In the genomic region with DNA sequence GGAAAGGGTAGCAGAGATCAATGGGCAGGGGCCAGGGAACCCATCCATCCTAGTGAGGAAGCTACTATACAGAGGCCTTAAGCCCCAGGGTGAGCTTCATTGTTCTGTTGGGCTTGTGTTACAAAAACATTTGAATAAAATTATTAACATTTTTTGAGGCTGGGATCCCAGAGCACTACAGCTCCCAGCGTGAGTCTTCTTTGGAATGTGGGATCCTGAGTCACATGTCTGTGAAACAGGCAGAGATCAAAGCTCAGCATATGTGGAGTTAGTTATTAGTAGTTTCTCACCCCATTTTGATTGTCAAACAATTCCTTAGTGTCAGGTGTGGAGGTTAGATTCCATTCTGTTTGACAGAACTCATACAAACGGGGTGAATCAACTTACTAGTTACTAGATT, we compare ENCODE assay signal across 25 mouse cellular contexts.
A peak's percentile ranks its signal among the peaks of the same experiment; 100 is the strongest.
DNase-seq lines count a peak whose midpoint lies in the region; ATAC-seq lines count a peak whose summit lies in the region.
"Had no signal": no experiment of that assay in that cellular context is flagged by ENCODE, and none has a peak within 500 bp of the region (broad histone marks: within the 10 kb centered on the region; RNA-seq: fewer than 3 reads in every experiment).

No protein-coding gene starts in this region.

- DNase-seq in heart, embryonic 10.5 days (ENCODE audit: low spot score), result peak; percentile 31
- DNase-seq in heart, postnatal 4 days, result no peak
- peak; percentile 7 to 15 for DNase-seq in kidney, adult 8-10 months
- no peak for DNase-seq in kidney, postnatal 36 days
- peak; percentile 55 for DNase-seq in Muller cell, postnatal 12 days (ENCODE audit: inconsistent ontology term)
- DNase-seq in R1 (ENCODE audit: low read depth, low spot score), result peak; percentile 71
- DNase-seq: adrenal gland, adult 2 months; adrenal gland, postnatal 10 days; adrenal gland, postnatal 25 days; B cell, adult 2 months; cerebellum, adult 11 months; cerebellum, adult 18-20 months; cerebellum, adult 8-10 months; cerebellum, adult 9-11 months; cerebellum, postnatal 25 days; forebrain, postnatal 0 days had no signal

- H3K4me2 ChIP-seq in neural tube, embryonic 15.5 days, result no peak overlapping the region
- H3K4me2 ChIP-seq: embryonic facial prominence, embryonic 12.5 days; forebrain, embryonic 13.5 days; forebrain, embryonic 15.5 days had no signal

- no peaks in the 10 kb centered on the region for H3K36me3 ChIP-seq in heart, embryonic 10.5 days
- H3K36me3 ChIP-seq in neural tube, embryonic 15.5 days, result no peaks in the 10 kb centered on the region
- H3K36me3 ChIP-seq: embryonic facial prominence, embryonic 10.5 days; embryonic facial prominence, embryonic 12.5 days; forebrain, embryonic 15.5 days; G1E had no signal

- no peaks in the 10 kb centered on the region for H3K27me3 ChIP-seq in heart, embryonic 10.5 days (ENCODE audit: insufficient read depth, poor library complexity, severe bottlenecking)
- no peaks in the 10 kb centered on the region for H3K27me3 ChIP-seq in neural tube, embryonic 15.5 days (replicated peaks)
- H3K27me3 ChIP-seq: CH12.LX; embryonic facial prominence, embryonic 12.5 days; forebrain, embryonic 13.5 days; forebrain, embryonic 15.5 days had no signal

- H3K4me3 ChIP-seq in heart, embryonic 10.5 days, result no peak overlapping the region
- no peak overlapping the region for H3K4me3 ChIP-seq in neural tube, embryonic 15.5 days (replicated peaks)
- H3K4me3 ChIP-seq: embryonic facial prominence, embryonic 10.5 days; embryonic facial prominence, embryonic 12.5 days; forebrain, embryonic 13.5 days; forebrain, embryonic 15.5 days had no signal

- H3K9ac ChIP-seq in neural tube, embryonic 15.5 days (replicated peaks), result no peak overlapping the region
- H3K9ac ChIP-seq: embryonic facial prominence, embryonic 12.5 days; forebrain, embryonic 13.5 days; forebrain, embryonic 15.5 days; forebrain, postnatal 0 days had no signal

- 56% methylated on average over 2 of the region's 2 CpGs for WGBS in heart, embryonic 10.5 days
- 64% methylated on average over 2 of the region's 2 CpGs for WGBS in neural tube, embryonic 15.5 days

- no peak for ATAC-seq in neural tube, embryonic 15.5 days (ENCODE audit: low FRiP score)
- ATAC-seq in monocyte, adult 5-6 weeks (replicated peaks; ENCODE audit: insufficient number of reproducible peaks, low FRiP score, low TSS enrichment, poor library complexity, severe bottlenecking), result no peak
- ATAC-seq: CD4-positive, CD25-positive, alpha-beta regulatory T cell, adult 4 months; forebrain, embryonic 13.5 days; forebrain, embryonic 15.5 days; forebrain, postnatal 0 days had no signal

- H3K4me1 ChIP-seq in heart, embryonic 10.5 days, result no peaks in the 10 kb centered on the region; the same call in 1 of the 2 replicates
- H3K4me1 ChIP-seq in neural tube, embryonic 15.5 days, result peaks cover 11% of the 10 kb centered on the region; the same call in 1 of the 2 replicates

- no peaks in the 10 kb centered on the region for H3K9me3 ChIP-seq in heart, embryonic 10.5 days
- H3K9me3 ChIP-seq in neural tube, embryonic 15.5 days (replicated peaks), result no peaks in the 10 kb centered on the region
- H3K9me3 ChIP-seq: embryonic facial prominence, embryonic 10.5 days; embryonic facial prominence, embryonic 12.5 days; forebrain, embryonic 13.5 days; forebrain, embryonic 15.5 days had no signal

- no peak overlapping the region for H3K27ac ChIP-seq in heart, embryonic 10.5 days
- H3K27ac ChIP-seq in neural tube, embryonic 15.5 days (replicated peaks), result no peak overlapping the region
- H3K27ac ChIP-seq: embryonic facial prominence, embryonic 10.5 days; embryonic facial prominence, embryonic 12.5 days; forebrain, embryonic 13.5 days; forebrain, embryonic 15.5 days had no signal

Comparison
In these comparisons a context has a peak if more than half of its experiments do, and no peak if none do; other contexts are left out.
1. DNase-seq: peak in heart, embryonic 10.5 days (single experiment), kidney, adult 8-10 months (2 of 2), Muller cell, postnatal 12 days (single experiment) and R1 (single experiment); none in heart, postnatal 4 days (single experiment) and kidney, postnatal 36 days (0 of 2).